Mouse (Mus musculus): ENCODE data around the gene Zeb2.

- TF ChIP-seq CTCF (IDR thresholded peaks at IDR 0.05; ENCODE audit: borderline replicate concordance, extremely low read depth, insufficient read depth, insufficient read length) (no peak), POLR2A (IDR thresholded peaks at IDR 0.05; ENCODE audit: borderline replicate concordance, extremely low read depth, insufficient read depth, insufficient read length, poor library complexity, severe bottlenecking) (no peak)
Measured at GRCm38 (mm10) chr2:45094371-45094967, 22.7 kb downstream of the Zeb2 start.
